Mouse (Mus musculus): ENCODE results near the gene Vmn1r115. TPM values are rescaled to one million over a fixed set of nuclear protein-coding genes. Genes with fewer than 3 reads are reported as not detected.
"Not testable (repeated sequence)": the region's sequence is repeated elsewhere in the genome, so short reads cannot be mapped to it uniquely, and the experiment has no call there.

Vmn1r115 gene
- total RNA-seq (2015; ENCODE audit: low replicate concordance) (not detected in 2 replicates), total RNA-seq (2017; ENCODE audit: low replicate concordance) (not detected in 2 replicates)

DNA sequence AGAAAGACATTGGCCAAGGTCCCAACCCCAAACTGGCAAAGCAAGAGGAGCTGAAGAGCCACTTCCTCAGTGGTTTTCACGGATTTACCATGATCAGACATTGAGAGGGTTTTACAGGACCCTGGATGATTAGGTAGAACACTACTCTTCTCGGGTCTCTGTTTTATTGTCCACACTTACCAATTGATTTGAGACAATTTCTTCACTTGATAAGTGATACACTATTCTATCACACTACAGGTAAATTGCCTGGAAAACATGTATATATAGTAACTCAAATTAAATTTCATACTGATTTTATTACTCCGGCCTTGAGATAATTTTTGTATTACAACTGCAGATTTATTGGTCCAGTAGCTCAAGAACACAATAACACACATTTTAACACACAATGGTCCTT is at the start of gene Vmn1r115:
Vmn1r115 (minus strand) TSS at position 101 of the 400 bp plus-strand sequence.
- not testable (repeated sequence) for ATAC-seq (replicated peaks; ENCODE audit: low FRiP score, poor library complexity, severe bottlenecking)

- not testable (repeated sequence) for ATAC-seq (replicated peaks; ENCODE audit: low FRiP score, poor library complexity, severe bottlenecking)
Observed at GRCm38 (mm10) chr7:20884021-20884420, 39.2 kb upstream of the Vmn1r115 start, which contains the start of gene Vmn1r117. Gene Vmn1r117 (minus strand): TSS chr7:20884121.

DNA sequence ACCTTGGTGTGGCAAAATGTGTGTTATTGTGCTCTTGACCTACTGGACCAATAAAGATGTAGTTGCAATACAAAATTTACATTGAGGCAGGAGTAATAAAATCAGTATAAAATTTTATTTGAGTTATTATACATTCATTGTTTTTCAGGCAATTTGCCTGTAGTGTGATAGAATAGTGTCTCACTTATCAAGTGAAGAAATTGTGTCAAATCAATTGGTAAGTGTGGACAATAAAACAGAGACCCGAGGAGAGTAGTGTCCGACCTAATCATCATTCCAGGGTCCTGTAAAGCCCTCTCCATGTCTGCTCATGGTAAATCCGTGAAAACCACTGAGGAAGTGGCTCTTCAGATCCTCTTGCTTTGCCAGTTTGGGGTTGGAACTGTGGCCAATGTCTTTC is 27.2 kb upstream of the Vmn1r115 start, which contains the start of gene Vmn1r116:
Vmn1r116 (plus strand) TSS at position 301 of the 400 bp plus-strand sequence.
- not testable (repeated sequence) for ATAC-seq (replicated peaks; ENCODE audit: low FRiP score, poor library complexity, severe bottlenecking)

DNA sequence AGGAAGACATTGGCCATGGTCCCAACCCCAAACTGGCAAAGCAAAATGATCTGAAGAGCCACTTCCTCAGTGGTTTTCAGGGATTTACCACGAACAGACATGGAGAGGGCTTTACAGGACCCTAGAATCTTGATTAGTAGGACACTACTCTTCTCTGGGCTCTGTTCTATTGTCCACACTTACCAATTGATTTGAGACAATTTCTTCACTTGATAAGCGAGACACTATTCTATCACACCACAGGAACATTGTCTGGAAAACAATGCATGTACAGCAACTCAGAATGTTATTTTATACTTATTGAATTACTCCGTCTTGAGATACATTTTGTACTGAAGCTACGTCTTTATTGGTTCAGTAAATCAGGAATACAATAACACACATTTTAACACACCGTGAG is 32.7 kb downstream of the Vmn1r115 start, which contains the start of gene Vmn1r114:
Vmn1r114 (minus strand) TSS at position 101 of the 400 bp plus-strand sequence.
- ATAC-seq (replicated peaks; ENCODE audit: low FRiP score, poor library complexity, severe bottlenecking), result not testable (repeated sequence)

Other genes starting within 250 kb of the Vmn1r115 start
- not detected in 2 replicates for gene Gm4513, start 246.0 kb downstream of the Vmn1r115 start, total RNA-seq (2015; ENCODE audit: low replicate concordance)
- gene Gm4513, start 246.0 kb downstream of the Vmn1r115 start, total RNA-seq (2017; ENCODE audit: low replicate concordance), result not detected in 2 replicates
- not detected in 2 replicates for gene Vmn1r107, start 176.1 kb downstream of the Vmn1r115 start, total RNA-seq (2015; ENCODE audit: low replicate concordance)
- gene Vmn1r107, start 176.1 kb downstream of the Vmn1r115 start, total RNA-seq (2017; ENCODE audit: low replicate concordance), result not detected in 2 replicates
- not detected in 2 replicates for gene Vmn1r111, start 141.8 kb downstream of the Vmn1r115 start, total RNA-seq (2015; ENCODE audit: low replicate concordance)
- not detected in 2 replicates for gene Vmn1r111, start 141.8 kb downstream of the Vmn1r115 start, total RNA-seq (2017; ENCODE audit: low replicate concordance)
- not detected in 2 replicates for gene Gm10668, start 114.4 kb downstream of the Vmn1r115 start, total RNA-seq (2015; ENCODE audit: low replicate concordance)
- gene Gm10668, start 114.4 kb downstream of the Vmn1r115 start, total RNA-seq (2017; ENCODE audit: low replicate concordance), result not detected in 2 replicates
- gene Vmn1r112, start 73.8 kb downstream of the Vmn1r115 start, total RNA-seq (2015; ENCODE audit: low replicate concordance), result not detected in 2 replicates
- gene Vmn1r112, start 73.8 kb downstream of the Vmn1r115 start, total RNA-seq (2017; ENCODE audit: low replicate concordance), result not detected in 2 replicates
- not detected in 2 replicates for gene Vmn1r113, start 57.7 kb downstream of the Vmn1r115 start, total RNA-seq (2015; ENCODE audit: low replicate concordance)
- gene Vmn1r113, start 57.7 kb downstream of the Vmn1r115 start, total RNA-seq (2017; ENCODE audit: low replicate concordance), result not detected in 2 replicates
- not detected in 2 replicates for gene Vmn1r114, start 32.8 kb downstream of the Vmn1r115 start, total RNA-seq (2015; ENCODE audit: low replicate concordance)
- gene Vmn1r114, start 32.8 kb downstream of the Vmn1r115 start, total RNA-seq (2017; ENCODE audit: low replicate concordance), result not detected in 2 replicates
- not detected in 2 replicates for gene Vmn1r116, start 27.3 kb upstream of the Vmn1r115 start, total RNA-seq (2015; ENCODE audit: low replicate concordance)
- gene Vmn1r116, start 27.3 kb upstream of the Vmn1r115 start, total RNA-seq (2017; ENCODE audit: low replicate concordance), result not detected in 2 replicates
- gene Vmn1r117, start 39.1 kb upstream of the Vmn1r115 start, total RNA-seq (2015; ENCODE audit: low replicate concordance), result not detected in 2 replicates
- gene Vmn1r117, start 39.1 kb upstream of the Vmn1r115 start, total RNA-seq (2017; ENCODE audit: low replicate concordance), result not detected in 2 replicates
- not detected in 2 replicates for gene Vmn1r118, start 67.4 kb upstream of the Vmn1r115 start, total RNA-seq (2015; ENCODE audit: low replicate concordance)
- gene Vmn1r118, start 67.4 kb upstream of the Vmn1r115 start, total RNA-seq (2017; ENCODE audit: low replicate concordance), result not detected in 2 replicates
- gene Vmn1r119, start 167.5 kb upstream of the Vmn1r115 start, total RNA-seq (2015; ENCODE audit: low replicate concordance), result not detected in 2 replicates
- not detected in 2 replicates for gene Vmn1r119, start 167.5 kb upstream of the Vmn1r115 start, total RNA-seq (2017; ENCODE audit: low replicate concordance)
- gene Vmn1r120, start 208.8 kb upstream of the Vmn1r115 start, total RNA-seq (2015; ENCODE audit: low replicate concordance), result not detected in 2 replicates
- not detected in 2 replicates for gene Vmn1r120, start 208.8 kb upstream of the Vmn1r115 start, total RNA-seq (2017; ENCODE audit: low replicate concordance)

Measured in erythroid progenitor cell, adult 5-6 weeks (primary cell).